Mouse (Mus musculus): Measurements from ENCODE around the gene Gm7879. TPM values are rescaled to one million over a fixed set of nuclear protein-coding genes. Genes with fewer than 3 reads are reported as not detected.

Gm7879 gene
- polyA plus RNA-seq, 1 experiment from 2014 or later, result 1.3 TPM

GRCm38 (mm10) chr5:43961056-43961455 lies 48.1 kb downstream of the Gm7879 start:
- no peaks in the 10 kb centered on the region for H3K27me3 ChIP-seq (ENCODE audit: control insufficient read depth, insufficient read depth, low read length)
- H3K36me3 ChIP-seq (ENCODE audit: control insufficient read depth, insufficient read depth, low read length), result no peaks in the 10 kb centered on the region
- H3K27ac ChIP-seq (ENCODE audit: low read length), result no peak overlapping the region
- no peak overlapping the region for H3K9ac ChIP-seq (replicated peaks; ENCODE audit: low read depth, low read length)
- no peaks in the 10 kb centered on the region for H3K9me3 ChIP-seq (ENCODE audit: control insufficient read depth, low read depth, low read length)
- 84% methylated on average over 3 of the region's 3 CpGs for WGBS
- H3K4me3 ChIP-seq (ENCODE audit: low read depth, low read length), result no peak overlapping the region
- ATAC-seq (ENCODE audit: insufficient number of reproducible peaks, insufficient read depth, low FRiP score, low read depth), result no peak
- no peak overlapping the region for H3K4me2 ChIP-seq (replicated peaks; ENCODE audit: low read depth, low read length)
- no peaks in the 10 kb centered on the region for H3K4me1 ChIP-seq (ENCODE audit: control insufficient read depth, insufficient read depth, low read length)

Other genes with a start within 250 kb of the Gm7879 start
- 0.18 and 0.19 TPM in 2 replicates for gene Bst1, start 94.3 kb upstream of the Gm7879 start, polyA plus RNA-seq (2014; fragmentation: Nextera tagmentation; extraction: Ambion mirVana)
- 68.7 and 71.3 TPM in 2 replicates for gene Fbxl5, start 91.5 kb upstream of the Gm7879 start, polyA plus RNA-seq (2014; fragmentation: Nextera tagmentation; extraction: Ambion mirVana)
- gene Cd38, start 44.6 kb upstream of the Gm7879 start, polyA plus RNA-seq (2014; fragmentation: Nextera tagmentation; extraction: Ambion mirVana), result 15.8 and 16.4 TPM in 2 replicates
- gene Fgfbp1, start 68.6 kb downstream of the Gm7879 start, polyA plus RNA-seq (2014; fragmentation: Nextera tagmentation; extraction: Ambion mirVana), result 22.4 and 22.9 TPM in 2 replicates
- gene Prom1, start 188.9 kb downstream of the Gm7879 start, polyA plus RNA-seq (2014; fragmentation: Nextera tagmentation; extraction: Ambion mirVana), result 64.5 and 66.2 TPM in 2 replicates